Mouse (Mus musculus) stomach, embryonic 15.5 days (tissue): ENCODE results near the gene Hes7. TPM values are rescaled to one million over a fixed set of nuclear protein-coding genes. Genes with fewer than 3 reads are reported as not detected.

ENCODE experiments used
- ATAC-seq: fragments of 200-750 bp; cut with Nextera tagmentation; 2 replicates; pipeline ENCODE4 v1.8.0; 2017; ENCODE audit warnings: low read depth, moderate number of reproducible peaks, moderate TSS enrichment; ENCODE audit not compliant: insufficient read depth, low FRiP score
- H3K27ac ChIP-seq: fragments of 300-500 bp; sonication (generic); 2 replicates; pipeline ENCODE4 v1.5.1; 2015; ENCODE audit warnings: mild to moderate bottlenecking, inconsistent platforms
- H3K27me3 ChIP-seq: fragments of 300-500 bp; sonication (generic); replicated peaks from 2 replicates; pipeline ENCODE4 v1.6.1; 2015; ENCODE audit warnings: inconsistent platforms
- H3K36me3 ChIP-seq: fragments of 300-500 bp; sonication (generic); 2 replicates; pipeline ENCODE4 v1.6.1; 2015; ENCODE audit warnings: inconsistent platforms
- H3K4me1 ChIP-seq: fragments of 300-500 bp; sonication (generic); 2 replicates; pipeline ENCODE4 v1.6.1; 2015; ENCODE audit warnings: inconsistent platforms
- H3K4me2 ChIP-seq: fragments of 300-500 bp; sonication (generic); 2 replicates; pipeline ENCODE4 v1.6.1; 2015; ENCODE audit warnings: mild to moderate bottlenecking, inconsistent platforms
- H3K4me3 ChIP-seq: fragments of 300-500 bp; sonication (generic); replicated peaks from 2 replicates; pipeline ENCODE4 v1.5.1; 2015; ENCODE audit warnings: inconsistent platforms
- H3K9ac ChIP-seq: fragments of 300-500 bp; sonication (generic); 2 replicates; pipeline ENCODE4 v1.6.1; 2015; ENCODE audit warnings: inconsistent platforms
- H3K9me3 ChIP-seq: fragments of 300-500 bp; sonication (generic); 2 replicates; pipeline ENCODE4 v1.6.1; 2016; ENCODE audit warnings: inconsistent platforms
- WGBS: fragments of 180-500 bp; shearing (Covaris S2); methylation state at CpG from one replicate; pipeline ENCODE4 v1.1.7; 2015; 5-methylcytosine and 5-hydroxymethylcytosine counted together
- polyA plus RNA-seq: library from polyadenylated mRNA; unstranded; fragments of >200 nt; fragmentation: Nextera tagmentation; extraction: Ambion mirVana; gene quantifications from 2 replicates; pipeline ENCODE4 v1.2.1, GENCODE M21; 2015

Gene Hes7
- polyA plus RNA-seq, result 0.76 and 1.0 TPM in 2 replicates

DNA sequence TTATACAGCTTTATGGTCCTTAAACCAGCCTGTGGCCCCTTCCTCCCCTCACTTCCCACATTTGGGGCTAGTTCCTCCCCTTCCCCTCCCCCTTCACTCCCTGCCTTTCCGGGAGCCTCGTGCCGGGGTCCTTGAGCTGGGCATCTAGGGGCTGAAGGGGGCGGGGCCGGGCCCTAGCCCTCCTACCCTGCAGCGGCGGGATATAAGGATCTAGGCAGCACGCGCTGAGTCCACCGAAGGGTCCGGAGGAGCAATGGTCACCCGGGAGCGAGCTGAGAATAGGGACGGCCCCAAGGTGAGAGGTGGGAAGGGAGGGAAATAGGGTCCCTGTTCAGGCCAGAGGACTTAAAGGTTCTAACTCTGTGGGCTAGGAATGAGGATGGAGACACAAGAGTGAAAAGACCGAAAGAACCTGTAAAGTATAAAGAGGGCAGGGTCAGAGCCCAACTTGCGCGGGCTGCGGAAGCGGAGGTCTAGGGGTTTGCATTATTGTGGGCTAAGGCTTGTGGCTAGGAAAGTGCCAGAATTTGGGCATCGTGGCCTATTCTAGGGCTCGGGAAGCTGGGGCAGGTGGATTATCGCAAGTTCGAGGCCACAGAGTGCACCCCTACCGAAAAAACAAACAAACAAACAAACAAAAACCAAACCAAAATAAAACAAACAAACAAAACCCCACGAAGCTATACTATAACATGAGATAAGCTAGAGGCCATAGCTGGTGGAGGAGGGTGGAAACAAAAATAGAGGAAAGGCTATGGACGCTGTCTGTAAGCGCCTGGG, at the start of gene Hes7:
Gene Hes7 (plus strand): TSS at position 184 of the 780 bp plus-strand sequence.
- Histone ChIP-seq H3K36me3 (no peaks in the 10 kb centered on the region), H3K4me2 (peak within 1 kb of the TSS; percentile 95), H3K9me3 (no peaks in the 10 kb centered on the region), H3K9ac (peak within 1 kb of the TSS; percentile 63; the same call in 1 of the 2 replicates), H3K27me3 (no peaks in the 10 kb centered on the region), H3K4me1 (peaks cover 32% of the 10 kb centered on the region), H3K27ac (peak within 1 kb of the TSS; percentile 94), H3K4me3 (peak within 1 kb of the TSS; percentile 82)
- no peak for ATAC-seq
- 2% methylated on average over 27 of the region's 27 CpGs for WGBS

DNA sequence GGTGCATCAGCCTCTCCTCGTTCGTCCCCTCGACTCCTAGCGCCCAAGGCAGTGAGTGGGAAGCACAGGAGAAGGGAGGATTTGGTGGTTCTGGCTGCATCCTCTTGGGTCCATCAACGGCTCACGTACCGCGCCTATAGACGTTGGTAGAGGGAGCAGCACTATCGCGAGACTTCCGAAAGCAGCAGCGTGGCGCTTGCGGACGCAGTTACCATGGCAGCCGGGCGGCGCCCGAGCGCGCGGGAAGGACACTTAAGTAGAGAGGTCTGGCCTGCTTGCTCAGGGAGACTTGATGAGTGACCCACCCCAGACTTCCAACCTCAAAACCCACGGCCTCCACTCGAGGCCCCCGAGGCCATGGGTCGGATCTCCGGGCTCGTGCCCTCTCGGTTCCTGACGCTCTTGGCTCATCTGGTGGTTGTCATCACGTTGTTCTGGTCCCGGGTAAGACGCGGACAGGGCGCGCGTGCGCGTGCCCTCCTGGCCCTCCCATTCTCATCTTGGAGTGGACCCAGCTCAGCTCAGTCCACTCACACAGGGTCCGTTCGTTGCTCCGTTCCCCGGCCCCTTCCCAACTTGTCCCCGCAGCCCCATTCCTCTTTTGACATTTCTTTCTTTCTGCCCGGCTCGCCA, 49.5 kb upstream of the Hes7 start, which contains the start of gene Tmem107:
Gene Tmem107 (plus strand): TSS at position 217 of the 633 bp plus-strand sequence.
- under 1% methylated on average over 47 of the region's 47 CpGs for WGBS
- peak within 1 kb of the TSS; percentile 90 for H3K4me2 ChIP-seq

DNA sequence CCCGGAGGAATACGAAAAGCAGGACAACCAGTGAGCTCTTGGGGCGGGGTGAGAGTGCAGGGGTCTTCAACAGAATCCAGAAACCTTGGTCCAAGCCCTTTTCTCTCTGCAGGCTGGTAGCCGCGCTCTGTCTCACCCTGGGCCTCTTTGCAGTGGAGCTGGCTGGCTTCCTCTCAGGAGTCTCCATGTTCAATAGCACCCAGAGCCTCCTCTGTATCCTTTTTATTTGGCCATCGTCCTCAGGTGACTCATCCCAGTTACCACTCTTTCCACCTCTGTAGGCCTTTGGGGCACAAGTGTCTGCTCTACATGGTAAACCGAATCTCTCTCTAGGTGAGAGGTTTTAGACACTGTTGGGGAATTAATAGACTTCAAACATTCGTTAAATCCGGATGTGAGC, 48.9 kb upstream of the Hes7 start:
- Histone ChIP-seq H3K4me3 (peak overlapping the region; percentile 63), H3K4me2 (peak overlapping the region; percentile 90), H3K36me3 (no peaks in the 10 kb centered on the region), H3K27me3 (no peaks in the 10 kb centered on the region), H3K27ac (peak overlapping the region; percentile 92), H3K9ac (peak overlapping the region; percentile 59), H3K9me3 (no peaks in the 10 kb centered on the region), H3K4me1 (peaks cover 40% of the 10 kb centered on the region)
- no peak for ATAC-seq
- WGBS, result 27% methylated on average over 9 of the region's 9 CpGs

More for the DNA sequence above, 49.5 kb upstream of the Hes7 start, which contains the start of gene Tmem107:
- Histone ChIP-seq H3K27me3 (no peaks in the 10 kb centered on the region), H3K4me3 (peak within 1 kb of the TSS; percentile 63), H3K36me3 (no peaks in the 10 kb centered on the region), H3K9ac (peak within 1 kb of the TSS; percentile 68), H3K27ac (peak within 1 kb of the TSS; percentile 92), H3K4me1 (peaks cover 40% of the 10 kb centered on the region), H3K9me3 (no peaks in the 10 kb centered on the region)
- ATAC-seq, result peak; percentile 86

DNA sequence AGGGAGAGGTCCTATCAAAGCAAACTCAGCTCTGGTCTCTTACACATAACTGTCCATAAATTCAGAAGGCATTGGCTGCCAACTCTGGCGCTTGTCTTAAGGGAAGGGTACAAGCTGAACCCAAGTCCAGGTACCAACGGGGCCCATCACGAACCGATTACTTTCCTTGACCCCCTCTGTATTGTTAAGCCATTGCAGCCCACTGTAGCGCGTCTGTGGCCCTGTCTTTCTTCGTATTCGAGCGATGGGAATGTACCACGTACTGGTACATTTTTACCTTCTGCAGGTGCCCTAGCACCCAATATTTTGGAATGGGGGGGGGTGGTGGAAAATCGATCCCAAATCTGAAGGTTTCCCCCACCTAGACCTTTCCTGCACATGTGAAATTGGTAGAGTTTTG, 48.0 kb upstream of the Hes7 start:
- Histone ChIP-seq H3K4me2 (peak overlapping the region; percentile 50), H3K4me3 (peak overlapping the region; percentile 32; the same call in 1 of the 2 replicates), H3K36me3 (no peaks in the 10 kb centered on the region), H3K9ac (no peak overlapping the region), H3K9me3 (no peaks in the 10 kb centered on the region), H3K4me1 (peaks cover 32% of the 10 kb centered on the region), H3K27me3 (no peaks in the 10 kb centered on the region), H3K27ac (peak overlapping the region; percentile 93; the same call in 1 of the 2 replicates)
- ATAC-seq, result no peak
- 87% methylated on average over 11 of the region's 11 CpGs for WGBS

DNA sequence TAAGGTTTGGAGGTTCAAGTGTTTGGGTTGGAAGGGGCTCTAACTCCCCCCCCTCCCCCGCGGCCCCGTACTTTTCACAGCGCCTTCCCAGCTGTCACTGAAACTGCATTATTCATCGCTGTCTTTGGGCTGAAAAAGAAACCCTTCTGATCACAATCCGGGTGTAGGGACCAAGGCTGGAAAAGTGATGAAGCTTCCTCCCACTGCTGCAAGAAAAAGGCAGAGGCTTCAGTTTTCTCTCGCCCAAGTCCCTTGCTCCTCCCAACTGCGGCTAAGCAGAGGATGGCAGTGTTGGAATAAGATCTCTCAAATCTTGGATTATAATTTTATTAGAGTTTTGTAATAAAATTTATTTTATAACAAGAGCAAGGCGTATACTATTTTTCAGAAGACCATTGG, 47.5 kb upstream of the Hes7 start:
- WGBS, result 10% methylated on average over 9 of the region's 9 CpGs
- ATAC-seq, result no peak
- Histone ChIP-seq H3K36me3 (no peaks in the 10 kb centered on the region), H3K4me2 (peak overlapping the region; percentile 50), H3K9me3 (no peaks in the 10 kb centered on the region), H3K9ac (no peak overlapping the region; the same call in 1 of the 2 replicates), H3K27me3 (no peaks in the 10 kb centered on the region), H3K4me3 (peak overlapping the region; percentile 32), H3K27ac (peak overlapping the region; percentile 93), H3K4me1 (peaks cover 29% of the 10 kb centered on the region)

DNA sequence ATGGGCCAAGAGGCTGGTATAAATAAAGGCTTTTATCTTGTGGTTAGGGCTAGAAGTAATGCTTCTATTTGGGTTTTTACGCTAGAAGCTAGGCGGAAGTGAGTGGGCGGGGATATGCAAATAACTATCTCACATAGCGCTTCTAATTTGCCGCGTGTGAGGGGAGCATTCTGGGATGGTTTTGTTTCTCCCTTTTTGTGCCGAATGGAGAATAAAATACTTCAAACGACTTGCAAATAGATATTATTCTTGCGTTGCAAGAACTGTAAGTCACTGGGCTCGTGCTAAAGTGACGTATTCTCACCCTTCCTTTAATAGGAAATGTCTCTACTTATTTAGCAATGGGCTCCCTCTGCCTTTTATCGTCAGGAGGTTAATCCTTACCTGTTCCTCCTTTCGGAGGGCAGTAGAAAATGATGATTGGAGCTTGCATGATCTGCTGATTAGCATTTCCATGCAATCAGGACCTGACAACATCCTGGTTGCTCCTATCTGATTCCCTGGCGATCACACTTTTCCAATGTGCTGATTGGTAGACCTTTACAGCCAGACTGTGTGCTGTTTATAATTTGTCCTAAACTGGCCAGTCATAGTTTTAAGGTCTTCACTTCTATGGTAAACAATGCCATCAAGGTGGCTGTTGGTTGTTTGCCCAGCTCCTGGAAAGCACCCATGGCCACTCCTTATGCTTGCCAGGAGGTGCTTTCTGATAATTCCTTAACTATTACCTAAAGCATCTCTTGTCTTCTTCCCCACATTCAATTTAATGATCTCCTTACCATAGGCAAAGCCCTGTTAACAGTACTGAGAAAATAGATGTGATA, 46.9 kb upstream of the Hes7 start:
- Histone ChIP-seq H3K4me2 (peak overlapping the region; percentile 50), H3K9ac (peak overlapping the region; percentile 48; the same call in 1 of the 2 replicates), H3K27ac (peak overlapping the region; percentile 93), H3K27me3 (no peaks in the 10 kb centered on the region), H3K36me3 (no peaks in the 10 kb centered on the region), H3K4me1 (peaks cover 28% of the 10 kb centered on the region), H3K9me3 (no peaks in the 10 kb centered on the region), H3K4me3 (peak overlapping the region; percentile 32)
- ATAC-seq, result peak; percentile 59
- WGBS, result under 1% methylated on average over 14 of the region's 14 CpGs

DNA sequence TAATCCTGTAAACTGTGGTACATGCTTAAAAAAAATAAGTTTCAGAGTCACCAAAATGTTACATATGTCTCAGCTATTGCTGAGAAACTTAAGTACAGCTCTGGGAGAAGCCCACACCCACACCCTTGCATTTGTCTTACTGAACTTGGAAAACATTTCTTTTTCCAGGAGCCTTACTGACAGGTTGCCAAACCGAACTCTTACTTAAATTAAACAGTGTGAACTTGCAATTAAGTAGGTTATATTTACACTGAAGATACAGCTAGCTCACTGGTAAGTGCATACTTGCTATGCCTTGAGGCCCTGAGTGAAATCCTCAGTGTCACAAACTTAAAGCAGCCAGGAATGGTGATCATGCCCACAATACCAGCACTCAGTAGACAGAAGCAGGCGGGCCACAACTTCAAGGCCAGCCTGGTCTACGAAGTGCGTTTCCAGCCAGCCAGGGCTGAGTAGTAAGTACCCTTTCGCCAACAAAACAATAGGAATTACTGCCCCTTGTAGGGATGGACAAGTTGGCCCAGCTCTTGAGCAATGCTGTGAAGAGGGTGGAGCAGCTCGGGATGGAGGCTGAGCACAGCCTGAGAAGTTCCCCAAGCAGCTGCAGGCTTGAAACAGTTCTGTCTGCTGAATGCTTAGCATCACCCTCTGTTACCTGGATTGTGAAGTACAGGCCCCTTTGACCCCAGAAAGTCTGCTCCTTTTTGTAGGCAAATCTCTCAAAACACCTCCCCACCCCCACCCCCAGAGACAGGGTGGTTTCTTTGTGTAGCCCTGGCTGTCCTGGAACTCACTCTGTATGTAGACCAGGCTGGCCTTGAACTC, 46.0 kb upstream of the Hes7 start:
- H3K4me2 ChIP-seq, result no peak overlapping the region
- H3K4me3 ChIP-seq, result no peak overlapping the region
- H3K9me3 ChIP-seq, result no peaks in the 10 kb centered on the region
- peak overlapping the region; percentile 93 for H3K27ac ChIP-seq
- ATAC-seq, result no peak
- H3K4me1 ChIP-seq, result peaks cover 28% of the 10 kb centered on the region
- no peaks in the 10 kb centered on the region for H3K27me3 ChIP-seq
- WGBS, result 29% methylated on average over 6 of the region's 6 CpGs
- no peak overlapping the region for H3K9ac ChIP-seq
- no peaks in the 10 kb centered on the region for H3K36me3 ChIP-seq

DNA sequence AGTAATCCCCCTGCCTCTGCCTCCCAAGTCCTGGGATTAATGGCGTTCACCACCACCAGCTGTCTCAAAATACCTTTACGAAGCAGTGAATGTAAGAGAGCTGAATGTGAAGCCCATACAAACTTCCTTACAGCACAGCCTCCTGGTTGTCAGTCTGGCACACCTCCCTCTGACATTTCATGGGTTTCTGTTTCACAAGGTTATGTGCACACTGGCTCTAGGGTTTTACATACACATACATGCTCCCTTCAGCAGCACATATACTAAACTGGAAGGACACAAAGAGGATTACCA, 45.5 kb upstream of the Hes7 start:
- Histone ChIP-seq H3K9me3 (no peaks in the 10 kb centered on the region), H3K4me1 (peaks cover 28% of the 10 kb centered on the region), H3K9ac (no peak overlapping the region), H3K4me3 (no peak overlapping the region), H3K4me2 (no peak overlapping the region), H3K27ac (peak overlapping the region; percentile 93), H3K36me3 (no peaks in the 10 kb centered on the region), H3K27me3 (no peaks in the 10 kb centered on the region)
- 52% methylated on average over 2 of the region's 2 CpGs for WGBS
- no peak for ATAC-seq

DNA sequence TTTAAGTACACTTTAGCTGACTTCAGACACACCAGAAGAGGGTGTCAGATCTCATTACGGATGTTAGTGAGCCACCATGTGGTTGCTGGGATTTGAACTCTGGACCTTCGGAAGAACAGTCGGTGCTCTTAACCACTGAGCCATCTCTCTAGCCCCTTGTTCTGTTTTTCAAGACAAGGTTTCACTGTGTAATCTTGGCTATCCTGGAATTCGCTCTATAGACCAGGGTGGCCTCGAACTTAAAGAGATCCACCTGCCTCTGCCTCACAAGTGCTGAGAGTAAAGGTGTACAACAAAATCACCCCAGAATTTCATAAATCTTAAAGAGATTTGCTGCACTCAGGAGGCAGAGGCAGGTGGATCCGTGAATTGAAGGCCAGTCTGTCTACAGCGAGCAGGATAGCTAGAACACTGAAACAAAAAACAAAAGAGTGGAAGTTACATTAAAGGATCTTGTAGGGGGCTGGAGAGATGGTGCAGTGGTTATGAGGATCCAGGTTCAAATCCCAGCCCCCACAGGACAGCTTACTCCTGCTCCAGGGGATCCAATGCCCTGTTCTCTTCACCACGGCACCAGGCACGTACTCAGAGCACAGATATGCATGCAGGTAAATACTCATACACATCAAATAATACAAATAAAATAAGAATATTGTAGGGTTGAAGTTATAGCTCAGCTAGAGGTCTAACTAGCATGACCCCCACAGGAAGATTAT, 44.3 kb upstream of the Hes7 start:
- Histone ChIP-seq H3K9ac (no peak overlapping the region), H3K27ac (no peak overlapping the region), H3K9me3 (no peaks in the 10 kb centered on the region), H3K4me3 (no peak overlapping the region), H3K4me2 (no peak overlapping the region), H3K4me1 (peaks cover 23% of the 10 kb centered on the region), H3K27me3 (no peaks in the 10 kb centered on the region), H3K36me3 (no peaks in the 10 kb centered on the region)
- WGBS, result 49% methylated on average over 9 of the region's 9 CpGs
- ATAC-seq, result no peak

DNA sequence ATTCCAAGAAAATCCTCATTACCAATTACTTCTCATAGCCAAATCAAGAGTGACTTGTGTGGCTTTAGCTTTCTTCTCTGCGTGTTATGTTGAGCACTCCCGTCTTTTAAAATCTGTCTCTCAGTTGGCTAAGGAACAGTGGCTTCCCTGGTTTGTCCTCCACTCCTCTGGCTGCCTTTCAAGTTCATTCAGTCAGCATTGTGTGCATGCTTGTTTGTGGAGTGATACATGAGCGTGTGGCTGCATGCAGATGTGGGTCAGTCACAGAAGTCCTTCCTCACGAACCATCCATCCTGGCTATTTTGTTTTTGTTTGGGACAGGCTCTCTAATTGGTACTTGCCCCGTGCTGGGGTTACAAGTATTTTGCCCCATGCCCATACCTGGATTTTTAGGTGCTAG, 43.6 kb upstream of the Hes7 start:
- Histone ChIP-seq H3K4me1 (peaks cover 18% of the 10 kb centered on the region; the same call in 1 of the 2 replicates), H3K9ac (no peak overlapping the region), H3K4me3 (no peak overlapping the region), H3K4me2 (no peak overlapping the region), H3K9me3 (no peaks in the 10 kb centered on the region), H3K27ac (no peak overlapping the region), H3K36me3 (no peaks in the 10 kb centered on the region), H3K27me3 (no peaks in the 10 kb centered on the region)
- ATAC-seq, result no peak
- WGBS, result 63% methylated on average over 5 of the region's 5 CpGs
